Mouse (Mus musculus) kidney, postnatal 36 days (tissue): ENCODE results near the gene Mroh2a.
A peak's percentile ranks its signal among the peaks of the same experiment; 100 is the strongest.

Source experiments
- DNase-seq, 2 experiments: peaks; one replicate each; pipeline ENCODE4 v3.0.0; 2021 to 2022; ENCODE audit warnings: mixed read lengths in 2 of 2

Mroh2a gene

DNA sequence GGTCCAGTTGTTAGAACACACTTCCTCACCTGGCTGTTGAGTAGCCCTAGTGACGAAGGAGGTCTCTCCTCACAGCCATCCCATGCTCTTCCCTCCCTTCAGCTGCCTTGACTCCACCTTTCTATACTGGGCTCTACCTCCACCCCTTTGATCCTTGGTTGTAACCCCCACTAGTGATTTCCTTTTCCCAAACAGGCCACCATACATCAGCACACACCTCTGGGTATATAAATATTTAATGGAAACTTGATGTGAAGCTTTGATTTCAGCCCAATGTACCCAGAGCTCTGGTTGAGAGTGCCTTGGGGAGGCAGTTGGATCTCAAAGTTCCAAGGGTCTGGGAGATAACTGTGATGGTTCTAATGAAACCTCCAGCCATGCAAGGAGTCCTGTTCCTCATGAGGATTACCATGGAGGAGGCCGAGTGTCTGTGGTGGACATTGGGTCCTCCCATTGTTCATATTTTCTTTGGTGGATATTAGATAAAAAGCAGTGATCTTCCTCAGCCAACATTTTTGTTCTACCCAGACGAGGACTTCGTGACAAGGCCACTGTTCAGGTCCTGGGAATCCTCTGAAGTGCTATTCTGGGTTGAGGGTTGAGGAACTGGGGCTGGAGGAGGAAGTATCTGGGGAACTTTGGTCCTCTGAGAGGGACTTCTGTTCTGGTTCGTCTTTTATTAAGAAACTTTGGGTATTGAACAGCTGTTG, at the start of gene Mroh2a:
Gene Mroh2a, plus strand, starts transcription at position 317 of the 710 bp plus-strand sequence.
- peak in 1 of 2 experiments; percentile 5 for DNase-seq

DNA sequence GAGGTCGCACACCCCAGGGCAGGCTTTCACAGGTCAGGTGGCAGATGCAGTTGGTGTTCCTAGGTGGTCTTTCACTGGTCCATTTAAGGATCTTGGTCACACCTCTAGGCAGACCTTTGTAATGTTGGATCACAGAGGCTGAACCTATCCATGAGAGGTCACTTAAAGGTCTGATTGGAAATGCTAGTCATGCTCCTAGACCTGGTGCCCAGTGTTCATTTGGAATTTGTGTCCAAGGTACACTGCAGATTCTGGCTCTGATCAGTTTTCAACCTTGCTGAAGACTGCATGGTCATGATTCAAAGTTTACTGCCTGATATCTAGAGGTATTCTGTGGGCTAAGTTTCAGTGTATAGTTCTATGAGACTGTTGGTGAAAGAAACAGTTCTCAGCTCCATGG, 47.1 kb upstream of the Mroh2a start:
- DNase-seq = peak in 1 of 2 experiments; percentile 40

DNA sequence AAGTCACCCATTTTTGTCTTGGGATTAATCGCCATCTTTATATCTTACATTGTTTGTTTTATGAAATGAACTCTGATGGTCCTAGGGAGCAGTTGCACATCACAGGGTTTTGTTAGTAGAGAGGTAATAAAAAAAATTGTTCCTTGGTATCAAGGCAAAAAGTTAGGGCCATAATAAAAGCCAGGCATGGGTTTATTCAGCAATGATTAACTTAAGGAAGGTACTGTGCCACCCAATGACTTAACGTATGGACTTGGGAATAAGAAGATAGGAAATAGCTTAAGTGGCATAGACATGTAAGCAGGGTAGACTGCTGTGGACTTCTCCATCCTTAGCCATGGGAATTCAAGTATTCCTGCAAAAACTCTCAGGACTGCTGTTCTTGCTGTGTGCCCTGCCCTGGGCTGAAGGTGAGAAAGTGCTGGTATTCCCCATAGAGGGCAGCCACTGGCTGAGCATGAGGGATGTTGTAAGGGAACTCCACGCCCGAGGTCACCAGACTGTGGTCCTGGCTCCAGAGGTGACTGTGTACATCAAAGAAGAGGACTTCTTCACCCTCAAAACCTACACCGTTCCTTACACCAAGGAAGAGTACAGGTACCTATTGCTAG, 40.4 kb upstream of the Mroh2a start:
- no peak for DNase-seq

DNA sequence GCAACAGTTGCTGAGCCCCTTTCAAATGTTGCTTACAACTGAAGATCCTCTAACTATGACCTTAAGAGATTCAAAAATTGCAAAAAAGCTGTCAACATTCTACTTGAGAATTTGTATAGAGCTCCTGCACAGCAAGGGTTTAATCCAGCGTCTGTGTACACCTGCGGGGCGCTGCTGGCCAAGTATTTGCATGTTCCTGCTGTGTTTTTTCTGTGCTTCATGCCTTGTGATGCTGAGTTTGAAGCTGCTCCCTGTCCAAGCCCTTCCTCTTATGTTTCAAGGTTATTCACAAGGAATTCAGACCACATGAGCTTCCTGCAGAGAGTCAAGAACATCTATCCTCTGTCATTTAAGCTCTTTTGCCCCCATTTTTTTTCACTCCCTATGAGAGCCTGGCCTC, 34.6 kb upstream of the Mroh2a start:
- no peak for DNase-seq

DNA sequence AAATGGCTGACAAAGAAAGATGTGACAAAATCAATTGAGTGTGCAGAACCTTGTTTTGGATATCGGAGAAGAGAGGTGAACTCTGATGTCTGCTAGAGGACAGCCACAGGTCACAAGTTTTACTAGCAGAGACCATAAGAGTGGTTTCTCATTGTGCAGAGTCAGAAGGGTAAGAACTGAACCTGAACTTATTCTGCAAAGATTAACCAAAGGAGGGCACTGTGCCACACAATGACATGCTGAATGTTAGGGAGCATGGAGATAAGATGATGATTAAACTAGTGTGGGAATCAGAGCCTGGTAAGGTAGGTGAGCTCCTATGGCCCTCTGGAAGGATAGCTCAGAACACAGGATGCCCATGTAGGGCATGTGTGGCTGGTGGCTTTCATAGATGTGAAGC, 31.1 kb upstream of the Mroh2a start:
- DNase-seq = peak; percentile 83 to 92

DNA sequence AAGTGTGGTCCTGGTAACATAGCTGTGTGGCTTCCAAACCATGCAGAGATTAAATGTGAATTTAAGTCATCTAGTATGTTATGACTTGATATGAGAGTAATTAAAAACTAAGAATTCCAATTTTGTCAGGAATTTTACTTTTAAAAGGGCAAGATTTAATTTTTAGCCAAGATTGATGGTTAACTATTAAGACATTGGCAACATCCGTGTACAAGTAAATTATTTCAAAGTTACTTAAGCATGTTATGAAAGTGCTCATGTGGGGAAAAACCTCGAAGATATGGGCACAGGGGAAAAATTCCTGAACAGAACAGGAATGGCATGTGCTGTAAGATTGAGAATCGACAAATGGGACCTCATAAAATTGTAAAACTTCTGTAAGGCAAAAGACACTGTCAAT, 29.3 kb upstream of the Mroh2a start:
- peak in 1 of 2 experiments; percentile 45 for DNase-seq

DNA sequence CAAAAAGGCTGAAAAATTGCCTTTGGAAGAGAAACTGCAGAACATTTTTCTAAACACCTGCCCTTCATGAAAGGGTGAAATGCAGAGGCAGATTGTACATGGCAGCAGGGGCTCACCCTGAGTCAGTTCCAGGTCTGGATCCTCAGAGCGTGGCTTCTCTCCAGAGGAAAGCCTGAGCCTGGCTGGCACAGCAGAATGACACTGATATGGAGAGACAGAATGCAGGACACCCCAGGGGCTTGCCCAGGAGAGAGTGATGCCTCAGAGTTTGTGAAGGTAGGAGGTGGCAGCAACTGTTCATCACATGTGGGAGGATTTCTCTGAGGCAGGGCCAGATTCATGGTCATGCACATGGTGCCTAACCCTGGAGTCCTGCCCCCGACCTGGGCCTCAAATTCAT, 26.8 kb upstream of the Mroh2a start:
- DNase-seq = no peak

DNA sequence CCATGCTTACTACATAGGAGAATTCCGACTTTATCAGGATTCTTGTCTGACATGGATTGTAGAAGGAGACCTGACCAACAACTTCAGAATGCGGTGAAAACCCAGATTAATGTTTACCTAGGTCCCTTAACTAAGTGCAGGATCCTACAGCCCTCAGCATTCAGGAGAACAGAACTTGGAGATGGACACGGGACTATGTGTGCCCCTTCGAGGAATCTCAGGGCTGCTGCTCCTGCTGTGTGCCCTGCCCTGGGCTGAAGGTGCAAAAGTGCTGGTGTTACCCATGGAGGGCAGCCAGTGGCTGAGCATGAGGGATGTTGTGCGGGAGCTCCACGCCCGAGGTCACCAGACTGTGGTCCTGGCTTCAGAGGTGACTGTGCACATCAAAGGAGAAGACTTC, 26.3 kb upstream of the Mroh2a start, which contains the start of gene Ugt1a2:
Gene Ugt1a2, plus strand, starts transcription at position 146 of the 400 bp plus-strand sequence.
- DNase-seq = peak; percentile 41 to 82

DNA sequence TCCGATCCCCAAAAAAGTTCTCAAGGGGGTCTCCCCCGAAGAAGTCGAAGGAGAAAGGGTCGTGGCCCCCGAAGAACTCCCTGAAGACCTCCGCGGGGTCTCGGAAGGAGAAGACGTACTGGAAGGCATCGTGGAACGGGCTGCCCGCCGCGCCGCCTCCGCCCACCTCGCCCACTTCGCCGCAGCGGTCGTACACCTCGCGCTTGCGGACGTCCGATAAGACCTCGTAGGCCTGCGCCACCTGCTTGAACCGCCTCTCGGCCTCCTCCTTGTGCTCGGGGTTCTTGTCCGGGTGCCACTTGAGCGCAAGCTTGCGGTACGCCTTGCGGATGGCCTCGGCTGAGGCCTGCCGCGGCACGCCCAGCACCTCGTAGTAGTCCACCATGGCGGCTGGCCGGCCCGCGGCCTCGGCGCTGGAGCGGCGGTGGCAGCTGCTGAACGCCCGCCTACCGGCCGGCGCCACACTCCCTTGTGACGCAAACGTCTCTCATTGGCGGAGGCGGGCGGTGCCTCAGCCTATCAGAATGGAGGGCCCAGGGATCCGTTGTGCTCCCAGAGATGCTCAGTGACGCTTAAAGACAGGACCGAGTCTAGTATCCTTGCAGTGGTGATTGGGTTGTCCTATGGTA, 21.4 kb upstream of the Mroh2a start, which contains the start of gene Dnajb3:
Gene Dnajb3, minus strand, starts transcription at position 489 of the 629 bp plus-strand sequence.
- peak; percentile 72 to 79 for DNase-seq

DNA sequence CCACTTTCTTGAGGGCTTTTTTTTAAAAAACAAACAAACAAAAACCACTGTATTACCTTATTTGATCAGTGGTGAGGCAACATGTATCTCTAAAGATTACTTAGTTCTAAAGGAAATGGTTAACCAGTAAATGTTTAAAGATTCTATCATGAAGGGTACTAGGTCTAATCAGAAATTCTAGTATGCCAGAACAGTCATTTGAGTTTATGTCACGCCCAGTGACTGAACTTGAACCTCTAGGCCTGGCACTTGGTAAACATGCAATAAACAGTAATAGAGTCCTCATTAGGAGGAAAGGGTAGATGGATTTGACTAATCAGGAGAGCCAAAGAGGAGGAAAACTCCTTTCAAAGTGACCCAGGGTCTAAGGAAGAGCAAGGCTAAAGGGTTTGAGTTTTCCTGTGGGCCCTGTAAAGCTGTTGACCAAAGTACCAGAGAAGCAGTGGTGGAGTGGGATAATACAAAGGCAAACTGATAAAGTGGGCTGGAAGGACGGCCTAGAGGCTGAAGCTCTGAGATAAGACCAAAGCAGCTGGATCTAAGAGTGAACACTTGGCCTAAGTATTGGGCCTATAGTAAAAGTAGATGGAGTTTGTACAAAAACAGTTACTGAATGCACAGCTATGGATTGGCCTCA, 19.8 kb upstream of the Mroh2a start:
- no peak for DNase-seq

DNA sequence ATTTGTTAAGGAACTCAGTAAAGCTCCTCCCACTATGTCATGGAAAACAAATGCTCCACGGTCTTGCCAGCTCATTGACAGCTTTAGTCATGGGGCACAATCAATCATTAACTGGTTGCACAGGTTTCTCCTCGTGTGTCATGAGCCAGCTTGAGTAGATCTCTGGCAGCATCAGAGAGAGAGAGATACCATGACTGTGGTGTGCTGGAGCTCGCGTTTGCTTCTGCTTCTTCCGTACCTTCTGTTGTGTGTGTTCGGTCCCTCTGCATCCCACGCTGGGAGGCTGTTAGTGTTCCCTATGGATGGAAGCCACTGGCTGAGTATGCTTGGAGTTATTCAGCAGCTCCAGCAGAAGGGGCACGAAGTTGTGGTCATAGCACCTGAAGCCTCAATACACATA, 15.0 kb upstream of the Mroh2a start, which contains the start of gene Ugt1a1:
Gene Ugt1a1, plus strand, starts transcription at position 148 of the 400 bp plus-strand sequence.
- DNase-seq = peak; percentile 50 to 81

DNA sequence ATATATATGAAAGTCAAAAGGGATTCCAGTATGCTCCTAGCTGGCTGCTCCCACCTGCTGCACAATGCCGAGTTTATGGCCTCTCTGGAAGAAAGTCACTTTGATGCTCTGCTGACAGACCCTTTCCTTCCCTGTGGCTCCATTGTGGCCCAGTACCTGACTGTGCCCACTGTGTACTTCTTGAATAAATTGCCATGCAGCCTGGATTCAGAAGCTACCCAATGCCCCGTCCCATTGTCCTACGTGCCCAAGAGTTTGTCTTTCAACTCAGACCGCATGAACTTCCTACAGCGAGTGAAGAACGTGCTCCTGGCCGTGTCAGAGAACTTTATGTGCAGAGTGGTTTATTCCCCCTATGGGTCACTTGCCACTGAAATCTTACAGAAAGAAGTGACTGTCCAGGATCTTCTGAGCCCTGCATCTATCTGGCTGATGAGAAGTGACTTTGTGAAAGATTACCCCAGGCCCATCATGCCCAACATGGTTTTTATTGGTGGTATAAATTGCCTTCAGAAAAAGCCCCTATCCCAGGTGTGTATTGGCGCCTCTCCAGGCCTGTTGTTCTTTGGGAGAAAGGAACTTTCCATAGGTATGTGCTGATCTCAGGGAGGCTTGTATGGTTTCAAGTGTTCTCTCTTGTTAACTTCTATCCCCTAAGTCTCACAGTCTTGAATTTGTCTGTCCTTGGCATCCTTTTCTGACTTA, 14.3 kb upstream of the Mroh2a start:
- DNase-seq = no peak

DNA sequence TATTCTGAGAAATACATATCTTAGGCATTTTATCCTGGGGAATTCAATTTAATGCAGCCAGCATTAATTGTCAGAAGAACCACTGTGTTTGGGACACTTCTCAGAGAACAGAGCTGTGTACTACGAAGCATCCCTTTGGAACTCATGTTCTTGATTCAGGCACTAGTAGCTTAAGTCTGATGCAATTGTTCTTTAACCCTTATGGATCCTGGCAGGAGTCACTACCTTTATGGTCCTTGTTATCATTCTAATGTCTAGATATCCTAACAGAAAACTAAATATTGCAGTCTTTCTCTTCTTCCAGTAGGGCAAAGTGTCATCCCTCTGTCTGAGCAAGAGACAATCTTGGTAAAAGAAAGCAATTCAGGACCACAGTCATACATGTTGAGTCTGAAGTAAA, 13.7 kb upstream of the Mroh2a start:
- no peak for DNase-seq

DNA sequence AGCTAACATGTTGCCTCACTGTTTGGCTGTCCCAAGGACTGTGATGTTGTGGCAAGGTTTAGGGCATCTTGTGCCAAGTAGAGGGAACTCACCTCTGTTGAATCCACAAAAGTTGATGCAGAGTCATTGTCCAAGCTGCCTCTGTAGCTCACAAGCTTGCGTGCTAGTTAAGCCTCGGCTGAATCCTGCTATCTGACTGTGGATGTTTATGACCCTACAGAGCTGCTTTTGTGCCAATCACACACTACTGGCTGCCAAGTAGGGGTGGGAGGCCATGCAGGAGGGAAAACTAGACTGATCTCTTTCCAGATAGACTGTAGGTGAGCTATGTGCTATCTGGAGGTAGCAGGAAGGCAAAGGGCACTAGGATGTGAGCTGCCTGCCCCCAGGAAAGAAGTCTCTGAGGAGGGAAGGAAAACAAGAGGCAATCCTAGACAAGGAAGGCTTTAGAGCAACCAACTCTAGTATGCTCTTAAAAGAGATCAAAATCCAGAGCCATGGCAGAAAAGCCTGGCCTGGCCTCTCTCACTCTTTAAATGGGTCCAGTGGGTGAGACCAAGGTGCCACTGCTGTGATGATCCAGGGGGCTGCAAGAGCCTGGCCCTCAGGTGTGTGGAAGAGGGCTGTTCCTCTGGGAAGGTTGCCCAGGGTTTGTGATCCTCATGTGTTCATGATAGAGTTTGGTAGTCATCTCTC, 12.9 kb upstream of the Mroh2a start:
- no peak for DNase-seq

DNA sequence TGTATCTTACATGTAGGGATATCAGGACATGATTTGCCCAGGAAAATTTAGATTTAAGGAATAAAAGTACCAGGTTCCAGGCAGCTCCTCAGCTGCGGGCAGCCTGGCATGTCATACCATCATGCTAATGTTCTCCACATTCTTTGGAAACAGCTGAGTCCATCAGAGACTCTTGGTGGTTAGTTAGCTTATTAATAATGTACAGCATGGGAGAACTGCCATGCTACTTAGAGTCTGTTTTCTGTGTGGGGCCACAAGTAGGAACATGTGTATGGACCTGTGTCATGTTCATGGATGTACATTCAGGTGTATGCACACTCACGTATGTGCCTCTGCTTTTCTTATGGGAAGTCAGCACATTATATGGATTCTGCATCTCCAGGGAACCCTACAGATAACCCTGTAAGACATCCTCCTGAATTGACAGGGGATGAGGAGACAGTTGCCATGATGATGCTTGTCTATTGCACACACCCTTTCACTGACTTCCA, 12.3 kb upstream of the Mroh2a start:
- no peak for DNase-seq

DNA sequence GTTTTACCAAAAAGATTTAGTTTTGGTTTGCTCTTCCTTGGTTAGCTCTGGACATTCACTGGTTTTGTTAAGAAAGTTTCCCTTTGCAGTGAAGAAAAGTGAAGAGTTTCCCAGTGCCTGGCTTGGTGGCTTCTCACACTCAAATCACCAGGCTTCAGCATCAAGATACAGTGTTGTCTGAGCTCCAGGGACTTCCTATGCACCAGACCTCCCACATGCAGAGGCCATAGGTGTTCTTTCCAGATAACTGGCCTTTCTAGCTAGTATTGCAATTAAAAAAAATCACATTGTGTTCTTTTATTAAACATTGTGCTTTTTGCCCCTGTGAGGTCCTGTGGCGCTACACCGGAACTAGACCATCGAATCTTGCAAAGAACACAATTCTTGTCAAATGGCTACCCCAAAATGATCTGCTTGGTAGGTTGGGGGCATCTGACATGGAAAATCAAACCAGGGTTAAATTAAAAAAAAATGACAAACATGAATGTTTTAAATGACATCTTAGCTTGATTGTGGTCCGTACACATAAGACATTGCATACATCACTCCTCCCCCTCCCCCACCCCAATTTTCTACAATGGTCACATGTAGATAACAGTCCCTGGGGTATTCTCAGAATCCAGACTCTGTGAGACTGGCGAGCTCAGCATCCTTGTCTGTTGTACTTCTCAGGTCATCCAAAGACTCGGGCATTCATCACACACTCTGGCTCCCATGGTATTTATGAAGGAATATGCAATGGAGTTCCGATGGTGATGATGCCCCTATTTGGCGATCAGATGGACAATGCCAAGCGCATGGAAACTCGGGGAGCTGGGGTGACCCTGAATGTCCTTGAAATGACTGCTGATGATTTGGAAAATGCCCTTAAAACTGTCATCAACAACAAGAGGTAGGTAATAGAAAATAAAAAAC, 11.1 kb upstream of the Mroh2a start:
- DNase-seq = no peak

DNA sequence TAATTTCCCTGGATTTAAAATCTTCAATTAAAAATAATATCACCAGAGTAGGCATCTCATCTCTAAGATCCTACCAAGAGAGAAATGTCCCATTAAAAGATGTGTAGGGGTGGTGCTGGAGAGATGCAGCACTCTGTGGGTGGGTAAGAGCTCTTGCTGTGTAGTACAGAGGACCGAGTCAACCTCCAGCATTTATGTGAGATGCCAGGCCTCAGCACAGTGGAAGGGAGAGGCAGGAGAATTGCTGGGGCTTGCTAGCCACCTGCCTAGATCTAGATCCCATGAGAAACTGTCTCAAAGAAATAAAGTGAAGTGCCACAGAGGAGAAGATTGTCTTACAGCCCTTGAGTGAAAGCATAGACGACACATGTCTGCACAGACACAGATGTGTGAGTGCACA, 10.2 kb upstream of the Mroh2a start:
- no peak for DNase-seq

DNA sequence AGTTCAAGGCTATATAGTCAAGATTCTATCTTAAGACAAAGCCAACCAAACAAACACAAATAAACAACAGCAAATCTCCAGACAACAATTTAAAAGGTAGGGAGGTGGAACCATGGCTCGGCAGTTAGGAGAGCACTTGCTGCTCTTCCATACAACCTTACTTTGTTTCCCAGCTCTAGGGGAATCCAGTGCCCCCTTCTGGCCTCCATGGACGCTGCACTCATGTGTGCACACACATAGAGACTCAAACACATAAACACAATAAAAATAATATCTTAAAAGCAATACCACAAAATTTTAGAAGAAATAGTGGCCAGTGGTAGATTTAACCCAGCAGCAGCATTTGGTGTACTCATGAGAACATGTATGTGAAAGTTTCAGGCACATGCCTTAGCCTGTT, 9.6 kb upstream of the Mroh2a start:
- DNase-seq = no peak

DNA sequence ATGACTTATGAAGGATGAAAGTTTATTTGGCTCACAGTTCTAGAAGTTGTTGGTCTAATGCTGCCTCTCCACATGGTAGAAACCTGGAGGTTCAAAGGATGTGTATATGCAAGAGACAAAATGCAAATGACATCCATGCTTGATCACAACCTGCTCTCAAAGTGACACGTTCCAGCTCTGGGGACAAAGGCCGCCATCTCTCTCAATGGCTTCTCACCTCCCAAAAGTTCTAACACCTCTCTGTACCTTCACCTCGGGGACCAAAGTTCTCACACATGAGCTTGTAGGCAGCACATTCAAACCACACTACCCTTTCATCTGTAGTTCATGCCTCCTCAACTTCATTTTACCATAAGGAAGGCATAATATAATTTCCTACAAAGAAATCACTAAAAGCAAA, 9.2 kb upstream of the Mroh2a start:
- no peak for DNase-seq

DNA sequence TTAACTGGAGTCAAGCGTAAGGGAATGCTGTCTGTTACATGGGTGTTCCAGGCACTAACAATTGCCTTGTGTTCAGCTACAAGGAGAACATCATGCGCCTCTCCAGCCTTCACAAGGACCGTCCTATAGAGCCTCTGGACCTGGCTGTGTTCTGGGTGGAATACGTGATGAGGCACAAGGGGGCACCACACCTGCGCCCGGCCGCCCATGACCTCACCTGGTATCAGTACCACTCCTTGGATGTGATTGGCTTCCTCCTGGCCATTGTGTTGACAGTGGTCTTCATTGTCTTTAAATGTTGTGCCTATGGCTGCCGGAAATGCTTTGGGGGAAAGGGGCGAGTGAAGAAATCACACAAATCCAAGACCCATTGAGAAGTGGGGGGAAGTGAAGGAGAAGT, 8.7 kb upstream of the Mroh2a start:
- no peak for DNase-seq

DNA sequence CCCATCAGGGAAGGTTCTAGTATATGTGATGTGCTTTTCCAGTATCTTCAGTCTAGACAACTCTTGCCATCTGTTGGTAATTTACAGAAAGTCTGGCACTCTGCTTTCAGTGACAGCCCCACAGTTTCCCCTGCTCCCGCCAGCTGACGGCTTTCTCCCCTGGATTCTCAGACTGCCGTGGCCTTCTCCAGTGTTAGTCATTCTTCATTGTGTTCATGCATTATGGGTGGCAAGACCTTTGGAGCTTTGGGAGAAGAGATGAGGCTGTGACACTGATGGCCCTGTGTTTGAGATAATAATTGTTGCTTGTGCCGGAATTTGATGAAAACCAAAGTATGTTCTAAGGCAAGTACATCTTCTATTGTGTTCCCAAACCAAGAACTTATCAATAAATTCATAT, 8.2 kb upstream of the Mroh2a start:
- DNase-seq = no peak
